Mouse (Mus musculus) embryonic fibroblast, embryonic 13.5 days (primary cell): Measurements from ENCODE around the gene Krtap28-10.

ENCODE experiments used
- CTCF ChIP-seq: IDR thresholded peaks from 2 replicates; pipeline ENCODE4 v1.5.1; 2011; ENCODE audit warnings: mild to moderate bottlenecking, control low read depth, low read length, moderate library complexity, borderline replicate concordance; ENCODE audit not compliant: insufficient read depth
- POLR2A ChIP-seq: IDR thresholded peaks from 2 replicates; pipeline ENCODE4 v1.6.1; 2011; ENCODE audit warnings: low read depth, mild to moderate bottlenecking, control low read depth, low read length, moderate library complexity

GRCm38 (mm10) chr1:83076190-83076917, 34.1 kb upstream of the Krtap28-10 start:
- TF ChIP-seq POLR2A (no peak), CTCF (no peak)
